Mouse (Mus musculus) gastrocnemius, postnatal 4 days (tissue): Measurements from ENCODE around the gene Gusb. TPM values are rescaled to one million over a fixed set of nuclear protein-coding genes. Genes with fewer than 3 reads are reported as not detected.

Experiments used
- total RNA-seq, 2 experiments: library from RNA; stranded (reverse); gene quantifications; 2 replicates each; pipeline ENCODE4 v1.2.3; 2021

The Gusb gene
- total RNA-seq, 2 experiments from 2014 or later, result 25.1 to 28.6 TPM

Other genes with a start within 250 kb of the Gusb start
- gene Psph, start 215.6 kb downstream of the Gusb start, total RNA-seq, result 10 to 100 TPM; 15.5 to 20.0 TPM
- 10 to 100 TPM; 20.9 to 22.2 TPM for gene Sumf2, start 156.1 kb downstream of the Gusb start, total RNA-seq
- 100 to 1,000 TPM; 413 to 416 TPM for gene Chchd2, start 115.6 kb downstream of the Gusb start, total RNA-seq
- gene Zbed5, start 107.3 kb downstream of the Gusb start, total RNA-seq, result 1 to 10 TPM; 1.5 to 2.0 TPM
- 10 to 100 TPM; 85.0 to 98.6 TPM for gene Phkg1, start 104.5 kb downstream of the Gusb start, total RNA-seq
- 1 to 10 TPM; 1.5 to 1.8 TPM for gene Nupr1l, start 94.5 kb downstream of the Gusb start, total RNA-seq
- gene Vkorc1l1, start 61.1 kb downstream of the Gusb start, total RNA-seq, result 10 to 100 TPM; 21.3 to 22.0 TPM
- 10 to 100 TPM; 13.0 to 14.8 TPM for gene Asl, start 26.2 kb upstream of the Gusb start, total RNA-seq
- 10 to 100 TPM; 14.4 to 16.3 TPM for gene Crcp, start 26.2 kb upstream of the Gusb start, total RNA-seq
- 10 to 100 TPM; 40.6 to 41.8 TPM for gene Tpst1, start 70.3 kb upstream of the Gusb start, total RNA-seq
- 1 to 10 TPM; 6.6 to 8.0 TPM for gene Kctd7, start 141.8 kb upstream of the Gusb start, total RNA-seq
- gene Rabgef1, start 168.7 kb upstream of the Gusb start, total RNA-seq, result 10 to 100 TPM; 34.9 to 37.5 TPM
- gene Tmem248, start 214.0 kb upstream of the Gusb start, total RNA-seq, result 10 to 100 TPM; 29.3 to 30.0 TPM